In genomic region chr10:8028840-8029239, GRCm38 (mm10) we compare ENCODE assay signal across 12 mouse cellular contexts.
DNase-seq lines count a peak whose midpoint lies in the region; ATAC-seq and TF ChIP-seq lines count a peak whose summit lies in the region.
"Had no signal": no experiment of that assay in that cellular context is flagged by ENCODE, and none has a peak within 500 bp of the region (broad histone marks: within the 10 kb centered on the region; RNA-seq: fewer than 3 reads in every experiment).

No protein-coding gene starts in this region.

- peak; percentile 44 for ATAC-seq in heart, postnatal 0 days (ENCODE audit: insufficient read depth, low read depth)
- ATAC-seq: forebrain, embryonic 16.5 days; Patski had no signal

- H3K4me1 ChIP-seq in heart, postnatal 0 days (ENCODE audit: control insufficient read depth, insufficient read depth) = no peaks in the 10 kb centered on the region
- H3K4me1 ChIP-seq: liver, embryonic 15.5 days had no signal

- H3K27ac ChIP-seq in heart, postnatal 0 days (ENCODE audit: low read depth) = no peak overlapping the region
- H3K27ac ChIP-seq: left cerebral cortex, adult 2 months; liver, embryonic 15.5 days had no signal

- no peak overlapping the region for H3K9ac ChIP-seq in heart, postnatal 0 days (replicated peaks; ENCODE audit: low read depth, low read length)
- H3K9ac ChIP-seq: liver, embryonic 15.5 days had no signal

- no peak overlapping the region for H3K4me2 ChIP-seq in heart, postnatal 0 days (ENCODE audit: low read depth, low read length)
- H3K4me2 ChIP-seq: liver, embryonic 15.5 days had no signal

- intact Hi-C loops in heart, postnatal 25 days (cut with DNase I) = no loop called here

- no peak for TF ChIP-seq EP300 in heart, postnatal 0 days (IDR thresholded peaks at IDR 0.05; ENCODE audit: low read depth)

- no peaks in the 10 kb centered on the region for H3K9me3 ChIP-seq in heart, postnatal 0 days (replicated peaks; ENCODE audit: control insufficient read depth, low read length)
- H3K9me3 ChIP-seq: liver, embryonic 15.5 days had no signal

- no peak overlapping the region for H3K4me3 ChIP-seq in heart, postnatal 0 days (ENCODE audit: low read depth, low read length)
- H3K4me3 ChIP-seq: left cerebral cortex, adult 2 months; liver, embryonic 15.5 days had no signal

- TF ChIP-seq CTCF in heart, postnatal 0 days (IDR thresholded peaks at IDR 0.05; ENCODE audit: low read depth) = no peak

- 38% methylated on average over 2 of the region's 2 CpGs for WGBS in heart, postnatal 0 days

- H3K27me3 ChIP-seq in heart, postnatal 0 days (ENCODE audit: control insufficient read depth, insufficient read depth, low read length) = no peaks in the 10 kb centered on the region
- H3K27me3 ChIP-seq: liver, embryonic 15.5 days had no signal

- peak; percentile 15 to 19 for DNase-seq in heart, adult 18-20 months
- no peak for DNase-seq in heart, postnatal 25 days (ENCODE audit: low spot score)
- DNase-seq in 416B (ENCODE audit: low read depth) = peak; percentile 89
- DNase-seq in heart, postnatal 0 days (ENCODE audit: low spot score) = no peak
- peak; percentile 59 for DNase-seq in kidney, postnatal 14 days
- DNase-seq in right cerebral cortex, postnatal 14 days = no peak
- no peak for DNase-seq in thymus, adult 18-20 months
- no peak for DNase-seq in yolk sac, embryonic 10.5 days (ENCODE audit: low spot score)

- no peaks in the 10 kb centered on the region for H3K36me3 ChIP-seq in heart, postnatal 0 days (replicated peaks; ENCODE audit: control insufficient read depth, insufficient read depth, low read length)
- H3K36me3 ChIP-seq: liver, embryonic 15.5 days had no signal

Comparison
In these comparisons a context has a peak if more than half of its experiments do, and no peak if none do; other contexts are left out.
1. DNase-seq: peak in heart, adult 18-20 months (2 of 2), 416B (single experiment) and kidney, postnatal 14 days (single experiment); none in heart, postnatal 25 days (single experiment), heart, postnatal 0 days (single experiment), right cerebral cortex, postnatal 14 days (single experiment), thymus, adult 18-20 months (0 of 2) and yolk sac, embryonic 10.5 days (single experiment).